Mouse (Mus musculus) heart, embryonic 14.5 days (tissue): Measurements from ENCODE around the gene Blzf1. TPM values are rescaled to one million over a fixed set of nuclear protein-coding genes. Genes with fewer than 3 reads are reported as not detected.
A peak's percentile ranks its signal among the peaks of the same experiment; 100 is the strongest.

ENCODE experiments used
- ATAC-seq: fragments of 200-750 bp; cut with Nextera tagmentation; 2 replicates; pipeline ENCODE4 v1.8.0; 2017; ENCODE audit warnings: low read depth, moderate TSS enrichment; ENCODE audit not compliant: insufficient number of reproducible peaks, insufficient read depth, low FRiP score
- H3K27ac ChIP-seq, 2 experiments: fragments of 200-500 bp in 1 of 2; fragments of 300-500 bp in 1 of 2; sonication (generic) in 1 of 2; replicated peaks in 1 of 2; 2 replicates each; pipeline ENCODE4 v1.5.1; 2012 to 2014; ENCODE audit warnings: low read depth in 2 of 2, low read length in 2 of 2, control low read depth in 1 of 2, mild to moderate bottlenecking in 1 of 2, mixed read lengths in 1 of 2; ENCODE audit not compliant: control insufficient read depth in 1 of 2, insufficient read depth in 1 of 2
- H3K27me3 ChIP-seq: fragments of 300-500 bp; sonication (generic); 2 replicates; pipeline ENCODE4 v1.6.1; 2014; ENCODE audit warnings: mild to moderate bottlenecking, low read length, control low read depth; ENCODE audit not compliant: control insufficient read depth, insufficient read depth
- H3K36me3 ChIP-seq: fragments of 300-500 bp; sonication (generic); 2 replicates; pipeline ENCODE4 v1.6.1; 2014; ENCODE audit warnings: mild to moderate bottlenecking, control low read depth, low read length, mixed read lengths; ENCODE audit not compliant: control insufficient read depth, insufficient read depth
- H3K4me1 ChIP-seq, 2 experiments: fragments of 200-500 bp in 1 of 2; fragments of 300-500 bp in 1 of 2; sonication (generic) in 1 of 2; 2 replicates each; pipeline ENCODE4 v1.6.1; 2012 to 2014; ENCODE audit warnings: low read length in 2 of 2, control low read depth in 1 of 2, mixed read lengths in 1 of 2; ENCODE audit not compliant: control insufficient read depth in 2 of 2, insufficient read depth in 2 of 2
- H3K4me2 ChIP-seq: fragments of 300-500 bp; sonication (generic); 2 replicates; pipeline ENCODE4 v1.6.1; 2014; ENCODE audit warnings: mild to moderate bottlenecking, low read length
- H3K4me3 ChIP-seq, 2 experiments: fragments of 200-500 bp in 1 of 2; fragments of 300-500 bp in 1 of 2; sonication (generic) in 1 of 2; 2 replicates each; pipeline ENCODE4 v1.5.1; 2012 to 2014; ENCODE audit warnings: low read length in 2 of 2, mild to moderate bottlenecking in 2 of 2, control low read depth in 1 of 2, low read depth in 1 of 2, moderate library complexity in 1 of 2; ENCODE audit not compliant: control insufficient read depth in 1 of 2, insufficient read depth in 1 of 2
- H3K9ac ChIP-seq: fragments of 300-500 bp; sonication (generic); 2 replicates; pipeline ENCODE4 v1.6.1; 2014; ENCODE audit warnings: mild to moderate bottlenecking, low read length
- H3K9me3 ChIP-seq: fragments of 300-500 bp; sonication (generic); 2 replicates; pipeline ENCODE4 v1.6.1; 2016; ENCODE audit warnings: low read length, control low read depth; ENCODE audit not compliant: control insufficient read depth
- WGBS: fragments of 180-500 bp; shearing (Covaris S2); extraction: QIAGEN DNeasy Blood & Tissue Kit; methylation state at CpG from one replicate; pipeline ENCODE4 v1.1.7; 2014; 5-methylcytosine and 5-hydroxymethylcytosine counted together
- polyA plus RNA-seq: library from polyadenylated mRNA; unstranded; fragments of >200 nt; fragmentation: Nextera tagmentation; extraction: Ambion mirVana; gene quantifications from 2 replicates; pipeline ENCODE4 v1.2.1, GENCODE M21; 2014

Gene Blzf1
- polyA plus RNA-seq, 1 experiment from 2014 or later, result 28.5 TPM

DNA sequence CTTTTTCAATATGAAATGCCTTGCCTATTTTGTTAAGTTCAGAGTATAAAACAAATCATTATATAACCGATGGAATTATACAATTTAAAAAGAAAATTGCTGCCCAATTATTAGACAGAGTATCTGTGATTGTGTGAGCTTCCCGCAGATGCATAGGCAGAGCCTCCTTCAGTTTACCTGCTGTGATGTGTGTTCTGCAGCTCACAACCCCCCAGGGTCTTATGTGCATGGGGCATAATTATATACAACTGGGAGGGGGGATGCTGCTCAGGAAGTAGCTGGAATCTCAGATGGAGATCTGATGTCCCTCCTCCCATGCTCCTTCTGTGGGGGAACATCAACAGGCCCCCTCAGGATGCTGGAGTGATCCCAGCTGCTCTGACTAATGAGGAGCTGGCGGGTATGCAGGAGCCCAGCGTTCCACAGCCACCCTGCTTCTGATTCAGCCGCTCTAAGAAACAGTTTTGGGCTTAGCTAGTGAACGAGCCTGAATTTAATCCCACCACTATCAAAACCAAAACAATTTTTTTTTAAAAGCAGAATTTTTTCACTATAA lies 19.4 kb upstream of the Blzf1 start:
- H3K4me3 ChIP-seq, result no peak overlapping the region
- no peak overlapping the region for H3K27ac ChIP-seq
- 67% methylated on average over 6 of the region's 6 CpGs for WGBS
- 0 out of 2 replicates have a peak, but pooled peaks cover 5% of the 10 kb centered on the region for H3K36me3 ChIP-seq
- ATAC-seq, result no peak
- H3K9me3 ChIP-seq, result no peaks in the 10 kb centered on the region
- H3K9ac ChIP-seq, result no peak overlapping the region
- no peak overlapping the region for H3K4me2 ChIP-seq
- no peaks in the 10 kb centered on the region for H3K27me3 ChIP-seq
- 0 out of 4 replicates have a peak, but pooled peaks cover 0 to 1% of the 10 kb centered on the region in 2 experiments for H3K4me1 ChIP-seq

DNA sequence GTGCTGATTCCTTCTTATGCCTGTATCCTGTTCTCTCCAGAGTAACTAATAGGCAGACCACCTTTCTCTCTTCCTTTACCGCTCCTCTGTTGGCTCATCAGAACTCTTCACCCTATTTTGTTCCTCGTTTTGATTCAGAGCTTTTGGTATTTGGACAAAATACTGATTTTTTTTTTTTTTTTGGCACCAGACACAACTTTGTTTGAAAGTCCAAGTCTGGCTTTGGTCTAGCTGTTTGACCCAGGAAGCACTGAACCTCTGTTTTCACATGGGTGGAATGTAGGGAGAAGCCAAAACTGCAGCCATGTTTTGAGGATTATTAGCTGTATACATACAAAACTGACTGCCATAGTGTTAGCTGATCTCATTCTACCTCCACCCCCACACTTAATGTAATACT lies 17.6 kb upstream of the Blzf1 start:
- Histone ChIP-seq H3K4me2 (no peak overlapping the region), H3K27me3 (no peaks in the 10 kb centered on the region), H3K4me1 (peaks cover 10 to 15% of the 10 kb centered on the region in 2 experiments), H3K36me3 (no peaks in the 10 kb centered on the region), H3K9me3 (no peaks in the 10 kb centered on the region), H3K27ac (no peak overlapping the region), H3K4me3 (no peak overlapping the region), H3K9ac (no peak overlapping the region)
- no peak for ATAC-seq
- 85% methylated on average over 2 of the region's 2 CpGs for WGBS

DNA sequence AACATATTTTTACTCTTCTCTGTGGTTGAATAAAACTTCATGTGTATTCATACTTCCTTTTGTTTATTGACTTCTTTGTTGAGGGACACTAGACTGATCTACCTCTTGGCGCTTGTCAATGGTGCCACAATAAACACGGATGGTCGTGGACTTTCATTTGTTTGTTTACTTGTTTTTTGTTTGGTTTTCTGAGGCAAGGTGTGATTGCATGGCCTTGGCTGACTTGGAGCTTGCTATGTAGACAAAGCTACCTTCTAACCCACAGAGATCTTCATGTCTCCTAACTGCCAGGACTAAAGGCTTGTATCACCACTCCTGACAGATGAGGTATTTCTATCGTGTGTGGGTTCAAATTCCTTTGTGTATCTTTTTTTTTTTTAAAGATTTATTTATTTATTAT lies 16.9 kb upstream of the Blzf1 start:
- peaks cover 15 to 22% of the 10 kb centered on the region in 2 experiments for H3K4me1 ChIP-seq
- 81% methylated on average over 4 of the region's 4 CpGs for WGBS
- H3K4me3 ChIP-seq, result no peak overlapping the region
- no peak overlapping the region for H3K27ac ChIP-seq
- no peak overlapping the region for H3K9ac ChIP-seq
- ATAC-seq, result no peak
- no peak overlapping the region for H3K4me2 ChIP-seq
- H3K9me3 ChIP-seq, result no peaks in the 10 kb centered on the region
- no peaks in the 10 kb centered on the region for H3K27me3 ChIP-seq
- no peaks in the 10 kb centered on the region for H3K36me3 ChIP-seq

DNA sequence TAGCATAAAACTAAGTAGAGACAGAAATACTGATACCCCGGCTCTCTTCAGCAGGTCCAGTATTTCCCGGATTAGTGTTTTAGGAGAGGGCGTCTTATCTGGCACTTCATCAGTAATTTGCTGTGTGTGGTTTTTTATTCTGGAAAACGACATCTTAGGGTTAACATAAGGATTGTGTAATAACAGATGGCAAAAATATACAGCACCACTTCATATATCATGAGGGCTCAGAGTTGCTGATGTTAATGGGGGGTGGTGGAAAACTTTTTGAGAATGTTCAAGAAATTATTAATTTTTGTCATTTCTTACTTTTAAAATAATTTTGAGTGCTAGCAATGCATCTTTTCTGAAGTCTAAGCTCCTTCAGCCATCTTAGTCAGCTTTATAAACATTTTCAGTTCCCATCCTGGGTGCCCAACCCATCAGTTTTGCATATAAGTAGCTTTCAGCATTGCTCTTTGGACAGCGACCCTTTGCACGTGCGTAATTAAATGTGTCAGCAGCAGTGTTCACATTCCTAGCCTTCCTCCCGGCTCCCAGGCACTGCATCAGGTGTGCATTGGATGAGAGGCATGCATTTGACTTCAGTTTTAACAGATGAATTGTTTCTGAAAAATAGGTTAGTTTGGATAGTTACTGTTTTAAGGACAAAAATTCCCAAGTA lies 15.8 kb upstream of the Blzf1 start:
- H3K9me3 ChIP-seq, result no peaks in the 10 kb centered on the region
- no peaks in the 10 kb centered on the region for H3K36me3 ChIP-seq

DNA sequence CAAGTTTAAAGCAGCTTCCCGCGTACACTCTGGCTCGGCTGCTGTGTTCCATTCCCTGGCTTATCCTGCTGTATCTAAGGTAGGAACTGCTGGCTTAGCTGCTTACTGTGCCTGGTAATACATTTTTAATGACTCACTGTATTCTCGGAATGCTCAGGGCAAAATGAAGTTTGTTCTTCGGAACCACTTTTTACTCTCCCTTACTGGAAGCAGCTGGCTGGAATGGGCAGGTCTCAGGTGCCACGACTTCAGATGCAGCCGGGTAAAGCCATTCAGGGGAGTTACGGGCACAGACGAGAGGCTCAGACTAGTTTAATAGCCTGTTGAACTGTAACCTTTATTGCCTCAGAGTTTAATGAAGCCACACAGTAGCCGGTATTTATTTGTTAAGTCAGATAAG lies 14.1 kb upstream of the Blzf1 start:
- H3K4me2 ChIP-seq, result no peak overlapping the region
- no peak overlapping the region for H3K9ac ChIP-seq
- ATAC-seq, result no peak
- H3K9me3 ChIP-seq, result no peaks in the 10 kb centered on the region
- H3K36me3 ChIP-seq, result no peaks in the 10 kb centered on the region
- H3K4me1 ChIP-seq, result peaks cover 19 to 32% of the 10 kb centered on the region in 2 experiments
- no peak overlapping the region for H3K4me3 ChIP-seq
- H3K27me3 ChIP-seq, result no peaks in the 10 kb centered on the region
- peak overlapping the region; percentile 57 to 69 for H3K27ac ChIP-seq
- WGBS, result 70% methylated on average over 10 of the region's 10 CpGs

More for the DNA sequence above, 15.8 kb upstream of the Blzf1 start:
- no peak for ATAC-seq
- Histone ChIP-seq H3K27ac (no peak overlapping the region), H3K27me3 (no peaks in the 10 kb centered on the region), H3K9ac (no peak overlapping the region), H3K4me3 (no peak overlapping the region), H3K4me2 (no peak overlapping the region), H3K4me1 (peaks cover 15 to 23% of the 10 kb centered on the region in 2 experiments)
- 66% methylated on average over 8 of the region's 8 CpGs for WGBS

DNA sequence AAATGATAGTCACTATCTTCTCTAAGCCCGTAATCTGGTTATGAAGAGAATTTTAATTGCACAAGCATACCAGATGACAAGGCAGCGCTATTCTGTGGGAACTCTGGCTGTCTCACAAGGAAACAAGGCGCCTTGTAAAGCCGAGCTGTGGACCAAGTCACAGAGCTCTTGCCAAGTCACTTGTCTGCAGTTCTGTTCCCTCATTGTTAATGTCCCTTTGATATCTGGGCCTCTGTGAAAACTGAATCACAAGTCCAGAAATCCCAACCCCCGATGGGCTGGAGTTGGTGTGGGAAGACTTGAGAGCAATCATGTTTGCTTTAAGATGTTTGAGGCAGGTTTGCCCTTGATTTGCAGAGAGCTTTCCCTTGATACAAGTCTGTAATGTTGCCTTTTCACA lies 13.4 kb upstream of the Blzf1 start:
- Histone ChIP-seq H3K9me3 (no peaks in the 10 kb centered on the region), H3K36me3 (no peaks in the 10 kb centered on the region), H3K4me2 (no peak overlapping the region), H3K4me3 (no peak overlapping the region), H3K27me3 (no peaks in the 10 kb centered on the region), H3K4me1 (peaks cover 19 to 32% of the 10 kb centered on the region in 2 experiments), H3K9ac (no peak overlapping the region), H3K27ac (peak overlapping the region; percentile 57 to 69; a peak in 3 of 4 replicates)
- 29% methylated on average over 5 of the region's 5 CpGs for WGBS
- ATAC-seq, result no peak

DNA sequence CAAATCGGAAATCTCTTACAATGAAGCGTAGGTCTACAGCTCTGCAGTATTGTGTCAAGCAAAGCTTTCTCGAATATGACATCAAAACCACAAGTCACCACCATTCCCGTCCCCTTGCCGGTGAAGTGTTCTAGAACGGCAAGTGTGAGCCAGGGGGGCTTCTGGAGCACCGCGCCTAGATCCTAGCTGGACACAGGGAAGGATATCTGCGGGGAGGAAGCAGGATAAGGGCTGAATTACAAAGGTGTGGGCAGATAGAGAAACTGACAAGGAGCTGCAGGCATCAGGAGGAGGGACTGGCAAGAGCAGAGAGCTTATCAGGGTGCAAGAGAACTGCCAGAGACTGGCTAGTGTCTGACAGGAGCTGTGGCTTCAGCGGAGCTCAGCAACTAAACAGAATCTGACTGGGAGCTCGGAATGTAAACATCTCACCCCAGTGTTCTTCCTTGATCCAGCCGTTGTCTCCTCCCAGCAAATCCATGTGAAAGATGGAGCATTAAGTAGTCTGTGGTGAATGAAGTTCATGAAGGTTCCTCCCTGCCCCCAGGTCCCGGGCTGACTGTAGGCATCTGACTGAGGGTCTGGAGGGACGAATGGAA lies 12.4 kb upstream of the Blzf1 start:
- Histone ChIP-seq H3K4me1 (peaks cover 19 to 32% of the 10 kb centered on the region in 2 experiments), H3K9me3 (no peaks in the 10 kb centered on the region), H3K27ac (peak overlapping the region; percentile 65 to 74), H3K4me3 (peak overlapping the region; percentile 2 to 12; a peak in 3 of 4 replicates), H3K36me3 (no peaks in the 10 kb centered on the region), H3K4me2 (peak overlapping the region; percentile 63), H3K27me3 (no peaks in the 10 kb centered on the region), H3K9ac (peak overlapping the region; percentile 63)
- ATAC-seq, result no peak
- 19% methylated on average over 14 of the region's 14 CpGs for WGBS
